Mouse (Mus musculus): ENCODE measurements around the gene Col6a6. TPM values are rescaled to one million over a fixed set of nuclear protein-coding genes. Genes with fewer than 3 reads are reported as not detected.

Col6a6 gene
- total RNA-seq, 2 experiments from 2014 or later: 0.54 to 0.75 TPM

GRCm38 (mm10) chr9:105740413-105740812, 87.5 kb downstream of the Col6a6 start:
- no peak for DNase-seq (ENCODE audit: low spot score in 2 of 2)

GRCm38 (mm10) chr9:105739446-105739845, 88.5 kb downstream of the Col6a6 start:
- no peak for DNase-seq (ENCODE audit: low spot score in 2 of 2)

GRCm38 (mm10) chr9:105737448-105737847, 90.5 kb downstream of the Col6a6 start:
- DNase-seq (ENCODE audit: low spot score in 2 of 2): no peak

- no peak for DNase-seq (ENCODE audit: low spot score in 2 of 2)
These were observed 92.8 kb downstream of the Col6a6 start for GRCm38 (mm10) chr9:105735195-105735594.

- no peak for DNase-seq (ENCODE audit: low spot score in 2 of 2)
These were observed 93.3 kb downstream of the Col6a6 start for GRCm38 (mm10) chr9:105734651-105735050.

- no peak for DNase-seq (ENCODE audit: low spot score in 2 of 2)
These were observed 96.0 kb downstream of the Col6a6 start for GRCm38 (mm10) chr9:105731976-105732375.

GRCm38 (mm10) chr9:105720430-105720829, 107.5 kb downstream of the Col6a6 start:
- DNase-seq (ENCODE audit: low spot score in 2 of 2): no peak

- DNase-seq (ENCODE audit: low spot score in 2 of 2): no peak
These were observed 108.0 kb downstream of the Col6a6 start for GRCm38 (mm10) chr9:105719851-105720395.

- DNase-seq (ENCODE audit: low spot score in 2 of 2): no peak
These were observed 108.6 kb downstream of the Col6a6 start for GRCm38 (mm10) chr9:105719367-105719766.

- no peak for DNase-seq (ENCODE audit: low spot score in 2 of 2)
These were observed 115.9 kb downstream of the Col6a6 start for GRCm38 (mm10) chr9:105712049-105712448.

- DNase-seq (ENCODE audit: low spot score in 2 of 2): no peak
These were observed 122.9 kb downstream of the Col6a6 start for GRCm38 (mm10) chr9:105705011-105705410.

- no peak for DNase-seq (ENCODE audit: low spot score in 2 of 2)
These were observed 123.6 kb downstream of the Col6a6 start for GRCm38 (mm10) chr9:105704226-105704932.

- no peak for DNase-seq (ENCODE audit: low spot score in 2 of 2)
These were observed 126.0 kb downstream of the Col6a6 start for GRCm38 (mm10) chr9:105701966-105702365.

GRCm38 (mm10) chr9:105700702-105701101, 127.3 kb downstream of the Col6a6 start:
- no peak for DNase-seq (ENCODE audit: low spot score in 2 of 2)

GRCm38 (mm10) chr9:105697764-105698396, 130.1 kb downstream of the Col6a6 start:
- DNase-seq (ENCODE audit: low spot score in 2 of 2): no peak

- DNase-seq (ENCODE audit: low spot score in 2 of 2): no peak
These were observed 131.0 kb downstream of the Col6a6 start for GRCm38 (mm10) chr9:105696818-105697564.

- DNase-seq (ENCODE audit: low spot score in 2 of 2): peak; percentile 79 to 85
These were observed 134.1 kb downstream of the Col6a6 start for GRCm38 (mm10) chr9:105693854-105694253.

GRCm38 (mm10) chr9:105693056-105693455, 134.9 kb downstream of the Col6a6 start:
- no peak for DNase-seq (ENCODE audit: low spot score in 2 of 2)

- DNase-seq (ENCODE audit: low spot score in 2 of 2): peak; percentile 43 to 53
These were observed 135.5 kb downstream of the Col6a6 start for GRCm38 (mm10) chr9:105692472-105692871.

GRCm38 (mm10) chr9:105689485-105689884, 138.5 kb downstream of the Col6a6 start:
- no peak for DNase-seq (ENCODE audit: low spot score in 2 of 2)

GRCm38 (mm10) chr9:105684549-105685165, 143.3 kb downstream of the Col6a6 start:
- no peak for DNase-seq (ENCODE audit: low spot score in 2 of 2)

Data from layer of hippocampus, postnatal 10 days (tissue).